8 mouse cellular contexts compared by ENCODE assay signal in genomic region chr17:50419551-50419950, GRCm38 (mm10).
DNase-seq lines count a peak whose midpoint lies in the region; ATAC-seq and TF ChIP-seq lines count a peak whose summit lies in the region.
"Not testable (repeated sequence)": the region's sequence is repeated elsewhere in the genome, so short reads cannot be mapped to it uniquely, and the experiment has no call there.

No protein-coding gene starts in this region.

- not testable (repeated sequence) for H3K27me3 ChIP-seq in MEL (ENCODE audit: control insufficient read depth in 1 of 2, insufficient read depth in 2 of 2, low read length in 2 of 2); liver, embryonic 12.5 days (replicated peaks); liver, embryonic 13.5 days; liver, embryonic 14.5 days (ENCODE audit: control insufficient read depth, insufficient read depth, low read length); liver, postnatal 0 days (ENCODE audit: insufficient read depth, low read length)

- H3K4me2 ChIP-seq in liver, embryonic 12.5 days; liver, embryonic 13.5 days; liver, embryonic 14.5 days (ENCODE audit: low read depth); liver, postnatal 0 days (ENCODE audit: low read depth, low read length): not testable (repeated sequence)

- H3K9ac ChIP-seq in MEL (ENCODE audit: control insufficient read depth, low read depth, low read length, poor library complexity, severe bottlenecking) = peak overlapping the region; percentile 22; the same call in 1 of the 2 replicates
- not testable (repeated sequence) for H3K9ac ChIP-seq in liver, embryonic 12.5 days; liver, embryonic 13.5 days; liver, embryonic 14.5 days (replicated peaks); liver, postnatal 0 days (replicated peaks)

- not testable (repeated sequence) for TF ChIP-seq RAD21 in MEL (IDR thresholded peaks at IDR 0.05; ENCODE audit: low read depth, low read length)

- not testable (repeated sequence) for H3K9me3 ChIP-seq in MEL (replicated peaks; ENCODE audit: insufficient read depth, low read length); liver, embryonic 12.5 days (replicated peaks); liver, embryonic 13.5 days (replicated peaks); liver, embryonic 14.5 days (ENCODE audit: control insufficient read depth, low read length); liver, postnatal 0 days (ENCODE audit: low read length)

- peak; percentile 78 to 82 for TF ChIP-seq EP300 in MEL (IDR thresholded peaks at IDR 0.05; ENCODE audit: low read depth in 1 of 2, low read length in 2 of 2)
- peak; percentile 66 for TF ChIP-seq EP300 in liver, embryonic 14.5 days (IDR thresholded peaks at IDR 0.05; ENCODE audit: low read depth)
- peak; percentile 88 for TF ChIP-seq EP300 in liver, postnatal 0 days (IDR thresholded peaks at IDR 0.05; ENCODE audit: low read depth)

- H3K79me2 ChIP-seq in MEL (ENCODE audit: control insufficient read depth, insufficient read depth, low read length, poor library complexity) = not testable (repeated sequence)

- ATAC-seq in liver, embryonic 12.5 days; liver, embryonic 14.5 days (ENCODE audit: insufficient read depth); liver, postnatal 0 days: not testable (repeated sequence)
- ATAC-seq in liver, embryonic 13.5 days (ENCODE audit: low read depth) = 0 out of 2 replicates have a peak, but pooled peaks have one; percentile 37

- peak overlapping the region in 1 of 2 experiments; percentile 28; a peak in 1 of 4 replicates for H3K4me3 ChIP-seq in MEL (ENCODE audit: control insufficient read depth in 1 of 2, insufficient read depth in 1 of 2, low read depth in 2 of 2, low read length in 2 of 2)
- not testable (repeated sequence) for H3K4me3 ChIP-seq in liver, embryonic 12.5 days; liver, embryonic 13.5 days (replicated peaks); liver, embryonic 14.5 days (ENCODE audit: insufficient read depth in 1 of 2, low read depth in 2 of 2, low read length in 2 of 2); liver, postnatal 0 days (ENCODE audit: low read depth, low read length)

- peaks cover 0 to 52% of the 10 kb centered on the region in 2 experiments; a peak in 2 of 4 replicates for H3K36me3 ChIP-seq in MEL (ENCODE audit: control insufficient read depth in 1 of 2, insufficient read depth in 2 of 2, low read length in 2 of 2)
- not testable (repeated sequence) for H3K36me3 ChIP-seq in liver, embryonic 12.5 days; liver, embryonic 13.5 days; liver, embryonic 14.5 days (replicated peaks; ENCODE audit: control insufficient read depth, insufficient read depth, low read depth); liver, postnatal 0 days (replicated peaks; ENCODE audit: insufficient read depth, low read length)

- TF ChIP-seq CTCF in MEL (IDR thresholded peaks at IDR 0.05 in 2 of 3, conservative IDR thresholded peaks at IDR 0.05 in 1 of 3; ENCODE audit: control insufficient read depth in 1 of 3, insufficient read depth in 1 of 3, low read depth in 2 of 3, low read length in 3 of 3, poor library complexity in 1 of 3, severe bottlenecking in 1 of 3); liver, embryonic 14.5 days (IDR thresholded peaks at IDR 0.05; ENCODE audit: low read depth); liver, postnatal 0 days (IDR thresholded peaks at IDR 0.05; ENCODE audit: low read depth): not testable (repeated sequence)

- TF ChIP-seq POLR2A in MEL (IDR thresholded peaks at IDR 0.05; ENCODE audit: control insufficient read depth in 1 of 2, insufficient read depth in 1 of 2, low read depth in 1 of 2, low read length in 2 of 2, poor library complexity in 1 of 2) = not testable (repeated sequence)

- DNase-seq in 416B (ENCODE audit: low read depth) = peak; percentile 31
- DNase-seq in MEL (ENCODE audit: low read depth, low spot score) = peak; percentile 68
- DNase-seq in c-Kit-positive CD71-positive TER-119-negative erythroid progenitor cells, embryonic 14.5 days (ENCODE audit: low read depth) = peak; percentile 15
- peak; percentile 23 for DNase-seq in c-Kit-positive CD71-positive TER-119-positive erythroid progenitor cells, embryonic 14.5 days (ENCODE audit: low spot score)
- not testable (repeated sequence) for DNase-seq in liver, embryonic 13.5 days; liver, embryonic 14.5 days (ENCODE audit: low read depth in 3 of 3, low spot score in 3 of 3); liver, postnatal 0 days

- peak overlapping the region; percentile 33 for H3K27ac ChIP-seq in MEL (ENCODE audit: control insufficient read depth, low read depth, low read length)
- H3K27ac ChIP-seq in liver, embryonic 12.5 days = peak overlapping the region; percentile 10; the same call in 1 of the 2 replicates
- H3K27ac ChIP-seq in liver, embryonic 13.5 days; liver, embryonic 14.5 days; liver, postnatal 0 days (ENCODE audit: low read depth): not testable (repeated sequence)

- H3K4me1 ChIP-seq in MEL (ENCODE audit: control insufficient read depth in 1 of 2, insufficient read depth in 2 of 2, low read length in 2 of 2) = peaks cover 34 to 52% of the 10 kb centered on the region in 2 experiments
- peaks cover 26% of the 10 kb centered on the region for H3K4me1 ChIP-seq in liver, embryonic 12.5 days
- peaks cover 29% of the 10 kb centered on the region for H3K4me1 ChIP-seq in liver, embryonic 13.5 days (replicated peaks)
- peaks cover 5 to 22% of the 10 kb centered on the region in 2 experiments for H3K4me1 ChIP-seq in liver, embryonic 14.5 days (replicated peaks; ENCODE audit: control insufficient read depth in 2 of 2, insufficient read depth in 2 of 2, low read length in 1 of 2)
- H3K4me1 ChIP-seq in liver, postnatal 0 days (ENCODE audit: insufficient read depth) = not testable (repeated sequence)

TF ChIP-seq in MEL, 35 proteins besides CTCF, POLR2A, EP300 and RAD21:
- TF ChIP-seq HCFC1 (IDR thresholded peaks at IDR 0.05; ENCODE audit: low read depth, low read length) (0 out of 2 replicates have a peak, but pooled peaks have one; percentile 31), TAL1 (IDR thresholded peaks at IDR 0.05; ENCODE audit: low read length) (peak; percentile 52), MAZ (IDR thresholded peaks at IDR 0.05; ENCODE audit: low read depth, low read length) (0 out of 2 replicates have a peak, but pooled peaks have one; percentile 35), SMC3 (IDR thresholded peaks at IDR 0.05; ENCODE audit: low read depth, low read length) (peak; percentile 6; the same call in 1 of the 2 replicates), TCF12 (IDR thresholded peaks at IDR 0.05; ENCODE audit: low read depth, low read length) (peak; percentile 86), MAFK (IDR thresholded peaks at IDR 0.05; ENCODE audit: borderline replicate concordance, low read depth, low read length) (peak; percentile 18; the same call in 1 of the 2 replicates), SIN3A (IDR thresholded peaks at IDR 0.05; ENCODE audit: low read length) (peak; percentile 71), BHLHE40 (IDR thresholded peaks at IDR 0.05; ENCODE audit: borderline replicate concordance, low read depth, low read length) (peak; percentile 44; the same call in 1 of the 2 replicates), GATA1 (IDR thresholded peaks at IDR 0.05; ENCODE audit: low read depth, low read length) (peak; percentile 78), MYC (IDR thresholded peaks at IDR 0.05; ENCODE audit: low read depth, low read length) (0 out of 2 replicates have a peak, but pooled peaks have one; percentile 58), ETS1 (IDR thresholded peaks at IDR 0.05; ENCODE audit: low read depth, low read length) (peak; percentile 85)
